In the genomic region with DNA sequence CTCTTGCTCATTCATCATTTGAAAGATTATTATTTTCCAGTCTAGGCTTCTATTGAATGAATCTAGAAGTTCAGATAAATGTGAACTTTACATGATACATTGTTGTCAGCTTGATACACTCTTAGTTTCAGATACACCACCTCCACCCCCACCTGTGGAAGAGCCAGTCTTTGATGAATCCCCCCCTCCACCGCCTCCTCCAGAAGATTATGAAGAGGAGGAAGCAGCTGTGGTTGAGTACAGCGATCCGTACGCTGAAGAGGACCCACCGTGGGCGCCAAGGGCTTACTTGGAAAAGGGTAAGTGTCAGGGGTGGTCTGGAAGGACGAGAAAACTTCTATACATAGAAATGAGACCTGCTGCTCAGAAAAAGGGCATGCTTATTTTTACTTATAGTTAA, we compare ENCODE assay signal across 15 mouse cellular contexts.
"Had no signal": no experiment of that assay in that cellular context is flagged by ENCODE, and none has a peak within 500 bp of the region (broad histone marks: within the 10 kb centered on the region; RNA-seq: fewer than 3 reads in every experiment).

No protein-coding gene starts in this region.

- H3K4me3 ChIP-seq: limb, embryonic 12.5 days; limb, embryonic 15.5 days; lung, embryonic 15.5 days; megakaryocyte, embryonic 14.5 days had no signal

- H3K4me1 ChIP-seq: limb, embryonic 12.5 days; limb, embryonic 15.5 days; lung, embryonic 15.5 days had no signal

- H3K27ac ChIP-seq: hindbrain, postnatal 0 days; limb, embryonic 12.5 days; limb, embryonic 15.5 days; liver, embryonic 14.5 days; lung, embryonic 15.5 days had no signal

- H3K9me3 ChIP-seq: limb, embryonic 12.5 days; limb, embryonic 15.5 days; lung, embryonic 15.5 days; megakaryocyte, embryonic 14.5 days had no signal

- H3K27me3 ChIP-seq: limb, embryonic 12.5 days; limb, embryonic 15.5 days; lung, embryonic 15.5 days; megakaryocyte, embryonic 14.5 days had no signal

- DNase-seq: kidney, adult 18-20 months; kidney, adult 9 months; kidney, postnatal 14 days; layer of hippocampus, postnatal 36 days; left cerebral cortex, postnatal 4 days; liver, postnatal 0 days; lung, postnatal 10 days; lung, postnatal 36 days; midbrain, embryonic 14.5 days had no signal
